Mouse (Mus musculus) hindbrain, embryonic 16.5 days (tissue): ENCODE measurements around the gene Abhd4. TPM values are rescaled to one million over a fixed set of nuclear protein-coding genes. Genes with fewer than 3 reads are reported as not detected.

Experiments used
- ATAC-seq: fragments of 200-750 bp; cut with Nextera tagmentation; 2 replicates; pipeline ENCODE4 v1.8.0; 2017; ENCODE audit warnings: moderate TSS enrichment, moderate library complexity
- H3K27ac ChIP-seq: fragments of 300-500 bp; sonication (generic); 2 replicates; pipeline ENCODE4 v1.5.1; 2014; ENCODE audit warnings: low read depth, mild to moderate bottlenecking, control low read depth, low read length, moderate library complexity
- H3K27me3 ChIP-seq: fragments of 300-500 bp; sonication (generic); replicated peaks from 2 replicates; pipeline ENCODE4 v1.6.1; 2014; ENCODE audit warnings: low read length; ENCODE audit not compliant: control insufficient read depth, insufficient read depth
- H3K36me3 ChIP-seq: fragments of 300-500 bp; sonication (generic); 2 replicates; pipeline ENCODE4 v1.6.1; 2014; ENCODE audit warnings: mild to moderate bottlenecking, low read length, moderate library complexity, mixed read lengths; ENCODE audit not compliant: control insufficient read depth, insufficient read depth
- H3K4me1 ChIP-seq: fragments of 300-500 bp; sonication (generic); 2 replicates; pipeline ENCODE4 v1.6.1; 2014; ENCODE audit warnings: low read depth, low read length; ENCODE audit not compliant: control insufficient read depth, insufficient read depth
- H3K4me2 ChIP-seq: fragments of 300-500 bp; sonication (generic); 2 replicates; pipeline ENCODE4 v1.6.1; 2014; ENCODE audit warnings: mild to moderate bottlenecking, low read length, control low read depth, moderate library complexity
- H3K4me3 ChIP-seq: fragments of 300-500 bp; sonication (generic); 2 replicates; pipeline ENCODE4 v1.5.1; 2014; ENCODE audit warnings: mild to moderate bottlenecking, low read length, control low read depth, moderate library complexity
- H3K9ac ChIP-seq: fragments of 300-500 bp; sonication (generic); 2 replicates; pipeline ENCODE4 v1.6.1; 2014; ENCODE audit warnings: low read depth, mild to moderate bottlenecking, control low read depth, low read length, moderate library complexity
- H3K9me3 ChIP-seq: fragments of 300-500 bp; sonication (generic); 2 replicates; pipeline ENCODE4 v1.6.1; 2014; ENCODE audit warnings: mild to moderate bottlenecking, low read length, moderate library complexity; ENCODE audit not compliant: control insufficient read depth
- WGBS: fragments of 180-500 bp; shearing (Covaris S2); extraction: QIAGEN DNeasy Blood & Tissue Kit; methylation state at CpG from one replicate; pipeline ENCODE4 v1.1.7; 2014; 5-methylcytosine and 5-hydroxymethylcytosine counted together
- polyA plus RNA-seq: library from polyadenylated mRNA; unstranded; fragments of >200 nt; fragmentation: Nextera tagmentation; extraction: Ambion mirVana; gene quantifications from 2 replicates; pipeline ENCODE4 v1.2.1, GENCODE M21; 2015

Abhd4 gene
- polyA plus RNA-seq, 1 experiment from 2014 or later: 75.2 TPM

- Histone ChIP-seq H3K4me1 (no peaks in the 10 kb centered on the region), H3K9ac (no peak overlapping the region)
Observed at GRCm38 (mm10) chr14:54210401-54210800, 43.6 kb upstream of the Abhd4 start.

GRCm38 (mm10) chr14:54211199-54211598, 42.8 kb upstream of the Abhd4 start:
- WGBS: 94% methylated on average over 8 of the region's 8 CpGs
- Histone ChIP-seq H3K27ac (no peak overlapping the region), H3K4me1 (no peaks in the 10 kb centered on the region), H3K27me3 (no peaks in the 10 kb centered on the region), H3K9me3 (no peaks in the 10 kb centered on the region), H3K4me3 (no peak overlapping the region), H3K9ac (no peak overlapping the region), H3K4me2 (no peak overlapping the region), H3K36me3 (no peaks in the 10 kb centered on the region)
- no peak for ATAC-seq

More at GRCm38 (mm10) chr14:54210401-54210800, 43.6 kb upstream of the Abhd4 start:
- H3K36me3 ChIP-seq: no peaks in the 10 kb centered on the region
- no peak for ATAC-seq
- 90% methylated on average over 2 of the region's 2 CpGs for WGBS
- no peak overlapping the region for H3K27ac ChIP-seq
- no peaks in the 10 kb centered on the region for H3K9me3 ChIP-seq
- no peak overlapping the region for H3K4me2 ChIP-seq
- no peaks in the 10 kb centered on the region for H3K27me3 ChIP-seq
- no peak overlapping the region for H3K4me3 ChIP-seq

- WGBS: 87% methylated on average over 5 of the region's 5 CpGs
Observed at GRCm38 (mm10) chr14:54211755-54212154, 42.2 kb upstream of the Abhd4 start.

GRCm38 (mm10) chr14:54213734-54214133, 40.3 kb upstream of the Abhd4 start:
- Histone ChIP-seq H3K36me3 (no peaks in the 10 kb centered on the region), H3K27ac (no peak overlapping the region), H3K4me1 (no peaks in the 10 kb centered on the region), H3K9me3 (no peaks in the 10 kb centered on the region), H3K4me2 (no peak overlapping the region), H3K4me3 (no peak overlapping the region), H3K9ac (no peak overlapping the region), H3K27me3 (no peaks in the 10 kb centered on the region)
- 75% methylated on average over 2 of the region's 2 CpGs for WGBS
- no peak for ATAC-seq

More at GRCm38 (mm10) chr14:54211755-54212154, 42.2 kb upstream of the Abhd4 start:
- H3K9me3 ChIP-seq: no peaks in the 10 kb centered on the region
- H3K36me3 ChIP-seq: no peaks in the 10 kb centered on the region
- ATAC-seq: no peak
- no peak overlapping the region for H3K4me3 ChIP-seq
- no peak overlapping the region for H3K27ac ChIP-seq
- no peaks in the 10 kb centered on the region for H3K27me3 ChIP-seq
- no peak overlapping the region for H3K9ac ChIP-seq
- H3K4me2 ChIP-seq: no peak overlapping the region
- H3K4me1 ChIP-seq: no peaks in the 10 kb centered on the region

- Histone ChIP-seq H3K9ac (no peak overlapping the region), H3K4me2 (no peak overlapping the region), H3K36me3 (no peaks in the 10 kb centered on the region), H3K27me3 (no peaks in the 10 kb centered on the region), H3K4me1 (no peaks in the 10 kb centered on the region), H3K27ac (no peak overlapping the region), H3K4me3 (no peak overlapping the region), H3K9me3 (no peaks in the 10 kb centered on the region)
- WGBS: 40% methylated on average over 2 of the region's 2 CpGs
- ATAC-seq: no peak
Observed at GRCm38 (mm10) chr14:54214477-54214876, 39.5 kb upstream of the Abhd4 start.

GRCm38 (mm10) chr14:54214901-54215300, 39.1 kb upstream of the Abhd4 start:
- Histone ChIP-seq H3K27ac (no peak overlapping the region), H3K4me1 (no peaks in the 10 kb centered on the region), H3K36me3 (no peaks in the 10 kb centered on the region), H3K9me3 (no peaks in the 10 kb centered on the region), H3K4me3 (no peak overlapping the region), H3K4me2 (no peak overlapping the region), H3K9ac (no peak overlapping the region), H3K27me3 (no peaks in the 10 kb centered on the region)
- WGBS: 69% methylated on average over 10 of the region's 10 CpGs
- no peak for ATAC-seq

GRCm38 (mm10) chr14:54216126-54216525, 37.9 kb upstream of the Abhd4 start:
- Histone ChIP-seq H3K27me3 (no peaks in the 10 kb centered on the region), H3K36me3 (no peaks in the 10 kb centered on the region), H3K27ac (no peak overlapping the region), H3K4me1 (no peaks in the 10 kb centered on the region), H3K9me3 (no peaks in the 10 kb centered on the region), H3K4me3 (no peak overlapping the region), H3K4me2 (no peak overlapping the region), H3K9ac (no peak overlapping the region)
- ATAC-seq: no peak
- 88% methylated on average over 7 of the region's 7 CpGs for WGBS

GRCm38 (mm10) chr14:54218233-54218632, 35.8 kb upstream of the Abhd4 start:
- no peaks in the 10 kb centered on the region for H3K36me3 ChIP-seq
- WGBS: 95% methylated on average over 1 of the region's 1 CpGs
- ATAC-seq: no peak

GRCm38 (mm10) chr14:54218721-54219120, 35.3 kb upstream of the Abhd4 start:
- Histone ChIP-seq H3K27me3 (no peaks in the 10 kb centered on the region), H3K36me3 (no peaks in the 10 kb centered on the region), H3K9me3 (no peaks in the 10 kb centered on the region), H3K4me1 (no peaks in the 10 kb centered on the region), H3K4me2 (no peak overlapping the region), H3K9ac (no peak overlapping the region), H3K4me3 (no peak overlapping the region), H3K27ac (no peak overlapping the region)
- no peak for ATAC-seq
- WGBS: 76% methylated on average over 9 of the region's 9 CpGs

More at GRCm38 (mm10) chr14:54218233-54218632, 35.8 kb upstream of the Abhd4 start:
- Histone ChIP-seq H3K9me3 (no peaks in the 10 kb centered on the region), H3K27ac (no peak overlapping the region), H3K9ac (no peak overlapping the region), H3K4me2 (no peak overlapping the region), H3K27me3 (no peaks in the 10 kb centered on the region), H3K4me3 (no peak overlapping the region), H3K4me1 (no peaks in the 10 kb centered on the region)

GRCm38 (mm10) chr14:54219256-54219655, 34.7 kb upstream of the Abhd4 start:
- H3K4me3 ChIP-seq: no peak overlapping the region
- H3K27me3 ChIP-seq: no peaks in the 10 kb centered on the region
- H3K4me2 ChIP-seq: no peak overlapping the region
- H3K36me3 ChIP-seq: no peaks in the 10 kb centered on the region
- no peaks in the 10 kb centered on the region for H3K9me3 ChIP-seq
- 64% methylated on average over 8 of the region's 8 CpGs for WGBS
- H3K27ac ChIP-seq: no peak overlapping the region
- no peak for ATAC-seq
- no peaks in the 10 kb centered on the region for H3K4me1 ChIP-seq
- no peak overlapping the region for H3K9ac ChIP-seq
